Mouse (Mus musculus) brain, embryonic 14.5 days (tissue): ENCODE data around the gene Tspan5. TPM values are rescaled to one million over a fixed set of nuclear protein-coding genes. Genes with fewer than 3 reads are reported as not detected.

Experiments used
- DNase-seq: peaks from one replicate; pipeline ENCODE4 v3.0.0-alpha.2; 2011; ENCODE audit warnings: low read depth
- CTCF ChIP-seq: fragments of 200-500 bp; IDR thresholded peaks from 2 replicates; pipeline ENCODE4 v1.5.1; 2012; ENCODE audit warnings: inconsistent platforms, mild to moderate bottlenecking, moderate library complexity, borderline replicate concordance; ENCODE audit not compliant: insufficient read depth, insufficient read length; ENCODE audit errors: extremely low read depth
- POLR2A ChIP-seq: fragments of 200-500 bp; IDR thresholded peaks from 2 replicates; pipeline ENCODE4 v1.6.1; 2012; ENCODE audit warnings: mild to moderate bottlenecking, inconsistent platforms, borderline replicate concordance; ENCODE audit not compliant: poor library complexity, insufficient read depth, insufficient read length, severe bottlenecking; ENCODE audit errors: extremely low read depth
- polyA plus RNA-seq: library from polyadenylated mRNA; depleted of rRNA; stranded (reverse); fragments of >200 nt; gene quantifications from 2 replicates; pipeline ENCODE4 v1.2.3, GENCODE M21; 2012

The Tspan5 gene
- polyA plus RNA-seq, 1 experiment, result 109 TPM

DNA sequence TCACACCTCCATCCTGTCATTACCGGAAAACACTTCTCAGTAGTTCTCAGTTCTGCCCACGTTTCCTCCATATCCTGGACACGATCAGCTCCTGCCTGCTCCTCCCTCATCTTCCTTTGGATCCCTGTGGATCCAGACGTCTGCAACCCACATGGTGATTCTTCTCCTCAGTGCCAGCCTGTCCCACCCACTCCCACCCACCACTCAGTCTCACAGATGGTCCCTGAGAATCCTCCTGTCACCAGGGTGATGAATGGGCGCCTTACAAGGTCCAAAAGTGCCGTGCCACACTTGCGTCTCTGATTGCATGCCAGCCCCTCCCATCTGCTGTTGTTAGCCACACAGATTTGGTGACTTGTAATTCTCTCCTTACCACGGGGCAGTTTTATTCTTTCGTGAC, 119.0 kb downstream of the Tspan5 start:
- peak; percentile 81 for DNase-seq
- TF ChIP-seq CTCF (no peak), POLR2A (no peak)

DNA sequence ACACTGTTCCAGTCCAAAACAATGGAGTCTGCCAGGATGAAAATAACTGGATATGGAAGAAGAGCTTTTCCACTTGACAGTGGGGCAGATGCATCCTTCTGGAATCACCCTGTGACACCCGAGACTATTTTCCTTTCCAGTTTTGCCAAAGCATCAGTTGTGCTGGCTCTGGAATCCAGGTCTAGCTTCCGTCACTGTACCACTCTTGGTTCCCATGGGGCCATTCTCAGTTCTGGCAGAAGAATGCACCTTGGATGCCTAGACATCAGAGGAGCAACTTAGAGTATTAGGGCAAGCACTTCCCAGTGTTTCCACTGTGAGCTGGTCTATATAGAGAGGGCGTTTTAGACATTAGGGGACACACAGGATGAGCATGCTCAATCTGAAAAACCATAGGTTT, 119.6 kb downstream of the Tspan5 start:
- DNase-seq, result no peak
- no peak for TF ChIP-seq POLR2A
- no peak for TF ChIP-seq CTCF

DNA sequence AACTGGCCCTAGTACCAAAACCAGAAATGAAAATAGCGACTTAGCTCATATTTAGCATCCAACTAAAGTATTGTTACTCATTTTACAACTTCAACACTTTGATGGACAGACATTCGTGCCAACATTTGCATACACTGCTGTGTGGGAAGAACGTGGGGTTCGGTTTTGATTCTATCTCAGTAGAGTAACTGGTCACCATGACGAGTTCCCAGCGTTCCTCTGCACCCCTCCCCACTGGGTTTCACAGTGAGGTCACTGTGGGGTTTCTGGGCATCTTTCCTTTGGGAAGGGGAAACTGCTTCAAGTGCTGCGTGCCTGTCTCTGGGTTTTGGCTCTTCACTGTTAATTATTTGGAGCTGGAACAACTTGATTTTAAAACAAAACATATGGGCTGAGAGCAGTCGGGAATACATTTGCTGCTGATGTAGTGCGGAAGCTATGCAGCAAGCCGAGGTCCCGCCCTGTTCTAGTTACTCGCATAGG, 122.2 kb downstream of the Tspan5 start:
- TF ChIP-seq CTCF, result no peak
- no peak for DNase-seq

DNA sequence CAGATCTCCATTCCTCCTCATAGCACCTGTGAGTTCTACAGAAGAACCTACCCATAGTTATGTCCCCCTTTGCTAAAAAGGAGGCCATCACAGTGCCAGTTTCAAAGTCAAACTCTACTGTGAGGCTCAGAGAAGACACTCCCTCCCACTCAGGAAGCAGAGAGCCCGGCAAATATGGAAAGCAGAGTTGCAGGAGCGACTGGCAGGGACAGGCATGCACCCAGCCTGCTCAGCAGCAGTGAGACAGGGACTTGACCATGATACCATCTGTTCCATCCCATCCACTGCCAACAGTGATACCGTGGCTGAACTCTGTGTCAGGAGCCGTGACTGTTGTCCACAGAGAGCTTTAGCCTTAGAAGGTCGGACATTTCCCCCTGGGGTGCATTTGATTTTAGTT, 123.3 kb downstream of the Tspan5 start:
- TF ChIP-seq POLR2A, result no peak
- TF ChIP-seq CTCF, result no peak
- DNase-seq, result no peak

GRCm38 (mm10) chr3:138867149-138867848, 125.3 kb downstream of the Tspan5 start:
- DNase-seq, result peak; percentile 74
- TF ChIP-seq CTCF (no peak), POLR2A (no peak)

DNA sequence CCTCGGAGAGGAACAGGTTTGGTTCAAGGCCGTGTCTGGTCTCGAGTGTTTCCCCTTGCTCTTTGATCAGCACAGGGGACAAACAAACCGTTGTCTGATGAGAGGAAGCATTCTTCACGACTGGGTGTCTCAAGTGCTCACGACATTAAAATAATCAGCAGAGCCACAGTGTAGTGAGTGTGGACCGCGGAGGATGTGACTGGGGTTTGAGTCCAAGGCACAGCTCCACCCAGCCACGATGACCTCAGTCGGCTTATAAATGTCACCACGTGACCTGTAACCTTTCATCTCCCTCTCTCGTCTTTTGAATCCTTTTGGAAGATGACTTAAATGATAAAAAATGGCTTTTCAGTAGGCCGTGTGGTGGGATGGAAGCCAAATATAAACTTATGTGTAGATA, 126.4 kb downstream of the Tspan5 start:
- no peak for TF ChIP-seq CTCF
- no peak for TF ChIP-seq POLR2A
- DNase-seq, result no peak

- TF ChIP-seq CTCF (no peak), POLR2A (no peak)
- DNase-seq, result no peak
Measured at GRCm38 (mm10) chr3:138875282-138875681, 133.3 kb downstream of the Tspan5 start.

GRCm38 (mm10) chr3:138875936-138876335, 133.9 kb downstream of the Tspan5 start:
- no peak for TF ChIP-seq CTCF
- no peak for TF ChIP-seq POLR2A
- no peak for DNase-seq

- DNase-seq, result no peak
- TF ChIP-seq POLR2A, result no peak
- no peak for TF ChIP-seq CTCF
Measured at GRCm38 (mm10) chr3:138876418-138876817, 134.4 kb downstream of the Tspan5 start.

- peak; percentile 56 for DNase-seq
- TF ChIP-seq POLR2A (no peak), CTCF (no peak)
Measured at GRCm38 (mm10) chr3:138876931-138877361, 135.0 kb downstream of the Tspan5 start.

DNA sequence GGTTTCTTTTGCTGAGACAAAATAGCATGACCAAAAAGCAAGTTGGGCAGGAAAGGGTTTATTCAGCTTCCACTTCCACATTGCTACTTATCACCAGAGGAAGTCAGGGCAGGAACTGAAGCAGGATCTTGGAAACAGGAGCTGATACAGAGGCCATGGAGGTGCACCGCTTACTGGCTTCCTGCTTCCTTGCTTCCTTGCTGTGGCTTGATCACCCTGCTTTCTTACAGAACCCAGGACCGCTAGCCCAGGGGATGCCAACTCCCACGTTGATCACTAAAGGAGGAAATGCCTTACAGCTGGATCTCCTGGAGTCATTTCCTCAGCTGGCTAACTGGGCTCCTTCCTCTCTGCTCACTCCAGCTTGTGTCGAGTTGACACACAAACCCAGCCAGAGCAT, 135.7 kb downstream of the Tspan5 start:
- TF ChIP-seq POLR2A (no peak), CTCF (no peak)

GRCm38 (mm10) chr3:138880999-138881724, 139.2 kb downstream of the Tspan5 start:
- no peak for TF ChIP-seq CTCF
- DNase-seq, result no peak

More for the DNA sequence above, 135.7 kb downstream of the Tspan5 start:
- no peak for DNase-seq
